Mouse (Mus musculus): ENCODE measurements around the gene Trim14. TPM values are rescaled to one million over a fixed set of nuclear protein-coding genes. Genes with fewer than 3 reads are reported as not detected.

The Trim14 gene
- polyA plus RNA-seq, 1 experiment from 2014 or later, result 1.6 TPM

- no peaks in the 10 kb centered on the region for H3K27me3 ChIP-seq (replicated peaks; ENCODE audit: control insufficient read depth, insufficient read depth, low read length)
- H3K9ac ChIP-seq (ENCODE audit: low read length), result no peak overlapping the region
These were observed 18.5 kb upstream of the Trim14 start for GRCm38 (mm10) chr4:46554295-46555069.

GRCm38 (mm10) chr4:46553864-46554263, 17.9 kb upstream of the Trim14 start:
- no peak for DNase-seq (ENCODE audit: low spot score)
- no peak overlapping the region for H3K4me3 ChIP-seq (ENCODE audit: low read depth, low read length)
- no peaks in the 10 kb centered on the region for H3K4me1 ChIP-seq (ENCODE audit: control insufficient read depth, insufficient read depth, low read length)
- no peaks in the 10 kb centered on the region for H3K27me3 ChIP-seq (replicated peaks; ENCODE audit: control insufficient read depth, insufficient read depth, low read length)
- H3K27ac ChIP-seq (ENCODE audit: low read depth, low read length), result no peak overlapping the region
- no peak overlapping the region for H3K9ac ChIP-seq (ENCODE audit: low read length)
- no peak overlapping the region for H3K4me2 ChIP-seq (ENCODE audit: low read length)
- 42% methylated on average over 1 of the region's 1 CpGs for WGBS
- no peak for ATAC-seq
- H3K36me3 ChIP-seq (ENCODE audit: control insufficient read depth, insufficient read depth, low read length), result no peaks in the 10 kb centered on the region
- no peaks in the 10 kb centered on the region for H3K9me3 ChIP-seq (replicated peaks; ENCODE audit: control insufficient read depth, low read length)

More at GRCm38 (mm10) chr4:46554295-46555069, 18.5 kb upstream of the Trim14 start:
- H3K36me3 ChIP-seq (ENCODE audit: control insufficient read depth, insufficient read depth, low read length), result no peaks in the 10 kb centered on the region
- DNase-seq (ENCODE audit: low spot score) (no peak), ATAC-seq (no peak)
- 78% methylated on average over 10 of the region's 10 CpGs for WGBS
- H3K27ac ChIP-seq (ENCODE audit: low read depth, low read length), result no peak overlapping the region
- no peaks in the 10 kb centered on the region for H3K9me3 ChIP-seq (replicated peaks; ENCODE audit: control insufficient read depth, low read length)
- no peak overlapping the region for H3K4me3 ChIP-seq (ENCODE audit: low read depth, low read length)
- no peaks in the 10 kb centered on the region for H3K4me1 ChIP-seq (ENCODE audit: control insufficient read depth, insufficient read depth, low read length)
- H3K4me2 ChIP-seq (ENCODE audit: low read length), result no peak overlapping the region

GRCm38 (mm10) chr4:46550406-46550805, 14.5 kb upstream of the Trim14 start:
- Histone ChIP-seq H3K9ac (ENCODE audit: low read length) (no peak overlapping the region), H3K4me3 (ENCODE audit: low read depth, low read length) (no peak overlapping the region), H3K4me2 (ENCODE audit: low read length) (no peak overlapping the region), H3K27ac (ENCODE audit: low read depth, low read length) (no peak overlapping the region), H3K27me3 (replicated peaks; ENCODE audit: control insufficient read depth, insufficient read depth, low read length) (no peaks in the 10 kb centered on the region), H3K9me3 (replicated peaks; ENCODE audit: control insufficient read depth, low read length) (no peaks in the 10 kb centered on the region), H3K36me3 (ENCODE audit: control insufficient read depth, insufficient read depth, low read length) (no peaks in the 10 kb centered on the region), H3K4me1 (ENCODE audit: control insufficient read depth, insufficient read depth, low read length) (no peaks in the 10 kb centered on the region)
- DNase-seq (ENCODE audit: low spot score) (no peak), ATAC-seq (no peak)
- WGBS, result 51% methylated on average over 8 of the region's 8 CpGs

DNA sequence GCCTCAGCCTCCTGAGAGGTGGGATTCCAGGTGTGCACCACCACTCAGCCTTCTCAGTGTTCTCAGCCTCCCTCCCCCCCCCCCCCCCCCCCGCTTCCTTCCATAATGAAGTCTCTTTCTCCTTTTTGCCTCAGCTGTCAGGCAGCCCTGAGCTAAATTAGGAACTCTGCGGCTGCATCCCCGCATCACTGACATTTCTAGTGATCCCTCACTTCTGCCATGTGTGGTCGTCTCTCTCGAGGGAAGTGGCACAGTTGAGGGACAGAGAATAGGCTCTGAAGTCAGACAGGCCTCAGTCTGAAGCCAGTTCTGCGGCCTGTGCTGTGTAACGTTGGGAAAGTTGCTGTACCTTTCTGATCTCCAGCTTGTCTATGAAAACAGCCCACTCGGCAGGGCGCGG, 14.0 kb upstream of the Trim14 start:
- no peak for ATAC-seq
- no peak overlapping the region for H3K4me3 ChIP-seq (ENCODE audit: low read depth, low read length)
- no peaks in the 10 kb centered on the region for H3K9me3 ChIP-seq (replicated peaks; ENCODE audit: control insufficient read depth, low read length)

DNA sequence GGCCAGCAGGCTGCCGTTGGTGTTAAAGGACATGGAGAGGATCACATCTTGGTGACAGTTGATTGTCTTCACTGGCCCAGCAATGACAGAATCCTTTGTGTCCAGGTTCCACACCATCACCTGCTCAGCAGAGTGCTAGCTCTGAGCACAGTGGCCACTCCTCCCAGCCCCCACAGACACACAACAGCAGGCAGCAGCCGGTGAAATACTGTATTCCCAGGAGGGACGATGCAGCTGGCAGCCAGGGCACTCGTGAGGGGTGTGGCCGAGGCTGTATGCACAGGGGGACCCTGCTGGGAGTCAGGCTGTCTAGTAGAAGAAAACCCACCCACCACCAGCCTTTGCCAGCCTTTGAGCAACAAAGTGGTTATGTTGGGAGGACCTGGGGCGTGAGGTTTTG, 10.8 kb upstream of the Trim14 start:
- no peak overlapping the region for H3K27ac ChIP-seq (ENCODE audit: low read depth, low read length)

More for the DNA sequence above, 14.0 kb upstream of the Trim14 start:
- no peaks in the 10 kb centered on the region for H3K36me3 ChIP-seq (ENCODE audit: control insufficient read depth, insufficient read depth, low read length)
- no peak overlapping the region for H3K9ac ChIP-seq (ENCODE audit: low read length)
- 85% methylated on average over 9 of the region's 10 CpGs for WGBS
- no peaks in the 10 kb centered on the region for H3K27me3 ChIP-seq (replicated peaks; ENCODE audit: control insufficient read depth, insufficient read depth, low read length)
- DNase-seq (ENCODE audit: low spot score), result no peak
- no peak overlapping the region for H3K4me2 ChIP-seq (ENCODE audit: low read length)
- H3K4me1 ChIP-seq (ENCODE audit: control insufficient read depth, insufficient read depth, low read length), result no peaks in the 10 kb centered on the region
- H3K27ac ChIP-seq (ENCODE audit: low read depth, low read length), result no peak overlapping the region

DNA sequence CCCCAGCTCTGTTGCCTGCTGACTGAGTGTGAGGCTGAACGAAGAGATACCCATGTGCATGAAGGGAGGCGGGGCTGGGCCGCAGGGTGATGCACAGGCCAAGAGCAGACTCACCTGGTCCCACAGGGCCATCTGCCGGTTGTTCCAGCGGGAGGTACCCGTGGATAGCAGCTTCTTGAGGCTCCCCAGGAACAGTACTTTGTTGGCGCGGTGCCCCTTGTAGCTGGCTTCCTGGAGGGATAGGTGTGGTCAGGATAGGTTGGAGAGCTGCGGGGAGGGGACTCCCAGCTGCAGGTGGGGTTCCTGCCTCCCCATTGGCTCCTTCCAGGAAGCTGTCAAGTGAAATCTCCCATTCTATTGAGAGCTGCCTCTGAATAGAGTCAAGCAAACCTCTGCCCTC, 9.6 kb upstream of the Trim14 start:
- Histone ChIP-seq H3K9ac (ENCODE audit: low read length) (no peak overlapping the region), H3K27me3 (replicated peaks; ENCODE audit: control insufficient read depth, insufficient read depth, low read length) (no peaks in the 10 kb centered on the region), H3K4me3 (ENCODE audit: low read depth, low read length) (no peak overlapping the region), H3K27ac (ENCODE audit: low read depth, low read length) (no peak overlapping the region), H3K4me1 (ENCODE audit: control insufficient read depth, insufficient read depth, low read length) (no peaks in the 10 kb centered on the region), H3K9me3 (replicated peaks; ENCODE audit: control insufficient read depth, low read length) (no peaks in the 10 kb centered on the region), H3K36me3 (ENCODE audit: control insufficient read depth, insufficient read depth, low read length) (no peaks in the 10 kb centered on the region), H3K4me2 (ENCODE audit: low read length) (no peak overlapping the region)
- ATAC-seq (no peak), DNase-seq (ENCODE audit: low spot score) (no peak)
- 13% methylated on average over 9 of the region's 9 CpGs for WGBS

More for the DNA sequence above, 10.8 kb upstream of the Trim14 start:
- no peaks in the 10 kb centered on the region for H3K4me1 ChIP-seq (ENCODE audit: control insufficient read depth, insufficient read depth, low read length)
- no peak overlapping the region for H3K4me3 ChIP-seq (ENCODE audit: low read depth, low read length)
- no peaks in the 10 kb centered on the region for H3K9me3 ChIP-seq (replicated peaks; ENCODE audit: control insufficient read depth, low read length)
- H3K4me2 ChIP-seq (ENCODE audit: low read length), result no peak overlapping the region
- DNase-seq (ENCODE audit: low spot score) (no peak), ATAC-seq (no peak)
- WGBS, result 36% methylated on average over 6 of the region's 6 CpGs
- H3K36me3 ChIP-seq (ENCODE audit: control insufficient read depth, insufficient read depth, low read length), result no peaks in the 10 kb centered on the region
- no peak overlapping the region for H3K9ac ChIP-seq (ENCODE audit: low read length)
- no peaks in the 10 kb centered on the region for H3K27me3 ChIP-seq (replicated peaks; ENCODE audit: control insufficient read depth, insufficient read depth, low read length)

- H3K27ac ChIP-seq (ENCODE audit: low read depth, low read length), result no peak overlapping the region
- no peak overlapping the region for H3K9ac ChIP-seq (ENCODE audit: low read length)
- H3K9me3 ChIP-seq (replicated peaks; ENCODE audit: control insufficient read depth, low read length), result no peaks in the 10 kb centered on the region
- 37% methylated on average over 1 of the region's 1 CpGs for WGBS
- H3K36me3 ChIP-seq (ENCODE audit: control insufficient read depth, insufficient read depth, low read length), result no peaks in the 10 kb centered on the region
- H3K4me2 ChIP-seq (ENCODE audit: low read length), result no peak overlapping the region
- no peaks in the 10 kb centered on the region for H3K27me3 ChIP-seq (replicated peaks; ENCODE audit: control insufficient read depth, insufficient read depth, low read length)
- no peak for ATAC-seq
- no peaks in the 10 kb centered on the region for H3K4me1 ChIP-seq (ENCODE audit: control insufficient read depth, insufficient read depth, low read length)
- no peak for DNase-seq (ENCODE audit: low spot score)
- H3K4me3 ChIP-seq (ENCODE audit: low read depth, low read length), result no peak overlapping the region
These were observed 8.4 kb upstream of the Trim14 start for GRCm38 (mm10) chr4:46544313-46544712.

- Histone ChIP-seq H3K9me3 (replicated peaks; ENCODE audit: control insufficient read depth, low read length) (no peaks in the 10 kb centered on the region), H3K4me3 (ENCODE audit: low read depth, low read length) (no peak overlapping the region), H3K27ac (ENCODE audit: low read depth, low read length) (no peak overlapping the region), H3K4me2 (ENCODE audit: low read length) (no peak overlapping the region), H3K27me3 (replicated peaks; ENCODE audit: control insufficient read depth, insufficient read depth, low read length) (no peaks in the 10 kb centered on the region), H3K9ac (ENCODE audit: low read length) (no peak overlapping the region), H3K4me1 (ENCODE audit: control insufficient read depth, insufficient read depth, low read length) (no peaks in the 10 kb centered on the region), H3K36me3 (ENCODE audit: control insufficient read depth, insufficient read depth, low read length) (no peaks in the 10 kb centered on the region)
- DNase-seq (ENCODE audit: low spot score) (no peak), ATAC-seq (no peak)
- WGBS, result 92% methylated on average over 13 of the region's 13 CpGs
These were observed 7.6 kb upstream of the Trim14 start for GRCm38 (mm10) chr4:46543366-46544050.

- ATAC-seq, result no peak
- Histone ChIP-seq H3K4me2 (ENCODE audit: low read length) (no peak overlapping the region), H3K36me3 (ENCODE audit: control insufficient read depth, insufficient read depth, low read length) (no peaks in the 10 kb centered on the region), H3K9me3 (replicated peaks; ENCODE audit: control insufficient read depth, low read length) (no peaks in the 10 kb centered on the region), H3K27me3 (replicated peaks; ENCODE audit: control insufficient read depth, insufficient read depth, low read length) (peaks cover 9% of the 10 kb centered on the region), H3K9ac (ENCODE audit: low read length) (no peak overlapping the region), H3K27ac (ENCODE audit: low read depth, low read length) (no peak overlapping the region), H3K4me3 (ENCODE audit: low read depth, low read length) (no peak overlapping the region), H3K4me1 (ENCODE audit: control insufficient read depth, insufficient read depth, low read length) (no peaks in the 10 kb centered on the region)
- 45% methylated on average over 9 of the region's 9 CpGs for WGBS
- DNase-seq (ENCODE audit: low spot score), result no peak
These were observed 5.8 kb upstream of the Trim14 start for GRCm38 (mm10) chr4:46541707-46542106.
